Mouse (Mus musculus) stomach, postnatal 0 days (tissue): ENCODE measurements at regions not wholly inside any gene's neighbourhood (a gene's known extent, or its start where the extent isn't known, plus 50 kb on each side); places are given as distances from the start of the nearest gene placed in this dataset.
A peak's percentile ranks its signal among the peaks of the same experiment; 100 is the strongest.

Experiments used
- ATAC-seq: fragments of 200-750 bp; cut with Nextera tagmentation; 2 replicates; pipeline ENCODE4 v1.8.0; 2017; ENCODE audit not compliant: low FRiP score, low TSS enrichment
- DNase-seq: peaks from one replicate; pipeline ENCODE4 v3.0.0-alpha.2; 2016; ENCODE audit warnings: low spot score
- H3K27ac ChIP-seq: fragments of 300-500 bp; sonication (generic); replicated peaks from 2 replicates; pipeline ENCODE4 v1.5.1; 2014; ENCODE audit warnings: mild to moderate bottlenecking, control low read depth
- H3K27me3 ChIP-seq: fragments of 300-500 bp; sonication (generic); 2 replicates; pipeline ENCODE4 v1.6.1; 2014; ENCODE audit warnings: low read length; ENCODE audit not compliant: control insufficient read depth, insufficient read depth
- H3K36me3 ChIP-seq: fragments of 300-500 bp; sonication (generic); 2 replicates; pipeline ENCODE4 v1.6.1; 2014; ENCODE audit warnings: low read length, mixed read lengths; ENCODE audit not compliant: control insufficient read depth, insufficient read depth
- H3K4me1 ChIP-seq: fragments of 300-500 bp; sonication (generic); replicated peaks from 2 replicates; pipeline ENCODE4 v1.6.1; 2014; ENCODE audit warnings: antibody characterized with exemption; ENCODE audit not compliant: control insufficient read depth, insufficient read depth
- H3K4me2 ChIP-seq: fragments of 300-500 bp; sonication (generic); replicated peaks from 2 replicates; pipeline ENCODE4 v1.6.1; 2014; ENCODE audit warnings: low read depth, mild to moderate bottlenecking, control low read depth, moderate library complexity
- H3K4me3 ChIP-seq: fragments of 300-500 bp; sonication (generic); 2 replicates; pipeline ENCODE4 v1.5.1; 2014; ENCODE audit warnings: low read depth, low read length, control low read depth
- H3K9ac ChIP-seq: fragments of 300-500 bp; sonication (generic); 2 replicates; pipeline ENCODE4 v1.6.1; 2014; ENCODE audit warnings: mild to moderate bottlenecking, low read length, control low read depth, mixed read lengths
- H3K9me3 ChIP-seq: fragments of 300-500 bp; sonication (generic); 2 replicates; pipeline ENCODE4 v1.6.1; 2016; ENCODE audit warnings: low read length; ENCODE audit not compliant: control insufficient read depth
- CTCF ChIP-seq: IDR thresholded peaks from 2 replicates; pipeline ENCODE4 v1.5.1; 2016; ENCODE audit warnings: antibody characterized with exemption, low read depth, mild to moderate bottlenecking, moderate library complexity
- EP300 ChIP-seq: optimal IDR thresholded peaks from 2 replicates; pipeline ENCODE3; 2016; ENCODE audit warnings: antibody characterized with exemption
- WGBS: fragments of 180-500 bp; shearing (Covaris S2); extraction: QIAGEN DNeasy Blood & Tissue Kit; methylation state at CpG from one replicate; pipeline ENCODE4 v1.1.7; 2014; 5-methylcytosine and 5-hydroxymethylcytosine counted together

DNA sequence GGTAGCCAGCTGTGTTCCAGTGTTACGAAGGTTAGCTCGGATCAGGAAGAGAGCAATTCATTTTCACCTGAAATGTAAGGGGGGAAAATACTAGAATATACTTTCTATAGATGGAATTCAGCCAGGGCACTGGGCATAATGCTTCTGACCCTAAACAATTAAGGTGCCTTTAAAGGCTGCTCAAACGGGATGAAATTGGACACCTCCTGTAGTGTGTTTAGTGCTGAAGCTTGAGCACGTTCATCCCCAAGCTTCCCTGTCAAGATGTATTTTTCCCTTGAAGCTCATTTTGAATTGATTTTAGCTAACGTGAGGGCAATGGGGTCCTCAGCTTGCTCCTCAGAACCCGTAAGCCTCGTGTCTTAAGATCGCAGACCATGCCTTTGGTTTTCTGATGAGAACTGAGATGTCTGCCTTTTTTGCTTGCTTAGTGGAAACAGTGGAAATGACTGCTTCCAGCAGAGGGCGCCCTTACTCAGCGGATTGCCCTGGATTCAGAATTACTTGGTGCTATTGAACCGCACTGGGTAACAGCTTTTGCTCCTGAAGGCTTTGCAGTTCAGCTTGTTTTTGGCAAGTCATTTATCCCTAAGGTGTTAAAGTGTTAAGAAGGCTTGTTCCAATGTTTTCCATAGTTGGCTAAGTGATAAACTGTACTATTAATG, 74.6 kb upstream of the Fermt1 start:
- TF ChIP-seq CTCF (peak; percentile 94), EP300 (no peak)
- H3K4me2 ChIP-seq: no peak overlapping the region
- H3K27ac ChIP-seq: no peak overlapping the region
- H3K27me3 ChIP-seq: no peaks in the 10 kb centered on the region
- no peaks in the 10 kb centered on the region for H3K4me1 ChIP-seq
- ATAC-seq: no peak
- H3K9ac ChIP-seq: no peak overlapping the region
- 20% methylated on average over 11 of the region's 11 CpGs for WGBS
- no peak overlapping the region for H3K4me3 ChIP-seq
- no peaks in the 10 kb centered on the region for H3K9me3 ChIP-seq
- peak; percentile 78 for DNase-seq
- H3K36me3 ChIP-seq: no peaks in the 10 kb centered on the region

DNA sequence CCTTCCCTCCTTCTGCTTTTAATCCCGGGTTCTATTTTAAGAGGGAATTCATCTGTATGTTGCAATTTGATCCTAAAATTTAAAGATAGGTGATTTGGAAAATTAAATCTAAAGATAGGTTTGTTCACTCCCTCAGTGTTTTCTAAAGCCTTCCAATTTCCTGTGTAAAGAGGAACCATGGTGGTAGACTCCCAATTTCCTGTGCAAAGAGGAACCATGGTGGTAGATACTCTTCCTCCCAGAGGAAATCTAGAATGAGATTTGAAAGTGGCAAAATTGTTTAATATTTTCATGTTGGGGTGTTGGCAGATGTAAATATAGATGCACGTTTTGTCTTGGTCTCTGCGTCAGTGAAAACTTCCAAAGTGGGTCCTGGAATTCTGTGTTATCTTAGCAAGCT, 75.5 kb upstream of the Fermt1 start:
- TF ChIP-seq CTCF: no peak
- no peak for TF ChIP-seq EP300
- no peak for ATAC-seq
- no peak overlapping the region for H3K4me2 ChIP-seq
- H3K9me3 ChIP-seq: no peaks in the 10 kb centered on the region
- 82% methylated on average over 3 of the region's 3 CpGs for WGBS
- no peak overlapping the region for H3K27ac ChIP-seq
- H3K4me1 ChIP-seq: no peaks in the 10 kb centered on the region
- no peak for DNase-seq
- H3K36me3 ChIP-seq: no peaks in the 10 kb centered on the region
- H3K4me3 ChIP-seq: no peak overlapping the region
- no peak overlapping the region for H3K9ac ChIP-seq
- H3K27me3 ChIP-seq: no peaks in the 10 kb centered on the region

DNA sequence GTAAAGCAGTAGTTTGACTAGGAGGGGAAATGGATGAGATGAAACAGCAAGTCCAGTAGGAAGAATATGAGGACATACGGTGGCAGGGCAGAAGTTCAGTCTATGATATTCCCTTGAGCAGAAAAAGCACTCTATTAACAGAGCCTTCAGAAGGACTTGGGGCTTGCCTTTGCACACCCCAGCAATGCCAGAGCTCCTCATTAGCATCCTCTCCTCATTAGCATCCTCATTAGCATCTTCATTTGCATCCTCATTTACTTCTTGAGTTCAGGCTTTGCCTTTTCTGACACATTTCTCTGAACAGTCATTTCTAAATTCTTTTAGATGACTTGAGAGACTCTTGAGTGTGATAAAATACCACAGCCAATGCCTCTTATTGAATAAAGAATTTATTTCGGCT, 81.3 kb upstream of the Fermt1 start:
- ATAC-seq: no peak
- no peaks in the 10 kb centered on the region for H3K36me3 ChIP-seq
- H3K9ac ChIP-seq: no peak overlapping the region
- H3K4me1 ChIP-seq: no peaks in the 10 kb centered on the region
- H3K9me3 ChIP-seq: no peaks in the 10 kb centered on the region
- 79% methylated on average over 2 of the region's 2 CpGs for WGBS
- no peaks in the 10 kb centered on the region for H3K27me3 ChIP-seq
- TF ChIP-seq CTCF (no peak), EP300 (no peak)
- no peak for DNase-seq
- no peak overlapping the region for H3K27ac ChIP-seq
- H3K4me3 ChIP-seq: no peak overlapping the region
- no peak overlapping the region for H3K4me2 ChIP-seq

DNA sequence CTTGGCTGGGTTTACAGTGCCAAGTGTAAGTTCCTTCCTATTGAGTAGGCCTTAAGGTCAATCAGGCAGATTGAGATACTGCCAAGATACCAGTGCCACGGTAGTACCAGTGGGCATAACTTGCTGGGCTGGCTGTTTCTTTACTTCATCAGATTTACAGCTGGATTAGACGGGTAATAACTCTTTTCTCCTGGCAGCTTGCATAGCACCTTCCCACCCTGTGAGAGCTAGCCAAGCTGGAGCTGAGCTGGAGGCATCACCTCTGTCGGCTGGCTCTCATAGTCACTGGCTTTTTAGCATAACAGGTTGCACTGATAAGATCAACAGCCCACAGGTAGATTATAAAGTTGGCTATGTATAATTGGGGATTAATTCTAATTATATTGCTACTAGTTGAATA, 89.7 kb upstream of the Fermt1 start:
- Histone ChIP-seq H3K36me3 (no peaks in the 10 kb centered on the region), H3K4me3 (no peak overlapping the region), H3K4me1 (no peaks in the 10 kb centered on the region), H3K27ac (no peak overlapping the region), H3K4me2 (no peak overlapping the region), H3K9ac (no peak overlapping the region), H3K9me3 (no peaks in the 10 kb centered on the region), H3K27me3 (no peaks in the 10 kb centered on the region)
- DNase-seq (no peak), ATAC-seq (no peak)
- TF ChIP-seq EP300: no peak
- TF ChIP-seq CTCF: no peak
- WGBS: 57% methylated on average over 3 of the region's 3 CpGs

DNA sequence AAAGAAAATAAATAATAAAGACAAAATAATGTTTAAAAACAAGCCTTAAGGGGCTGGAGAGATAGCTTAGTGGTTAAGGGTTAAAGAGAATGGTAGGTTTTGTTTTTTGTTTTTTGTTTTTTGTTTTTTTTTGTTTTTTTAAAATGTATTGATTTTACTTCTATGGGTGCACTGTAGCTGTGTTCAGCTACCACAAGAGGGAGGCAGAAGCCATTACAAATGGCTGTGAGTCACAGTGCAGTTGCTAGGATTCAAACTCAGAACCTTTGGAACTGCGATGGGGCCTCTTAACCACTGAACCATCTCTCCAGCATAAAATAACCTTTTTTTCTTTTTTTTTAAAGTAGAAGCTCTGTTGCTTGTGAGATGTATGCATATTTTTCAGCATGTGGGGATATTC, 95.0 kb upstream of the Fermt1 start:
- 97% methylated on average over 1 of the region's 1 CpGs for WGBS
- Histone ChIP-seq H3K27ac (no peak overlapping the region), H3K36me3 (no peaks in the 10 kb centered on the region), H3K4me3 (no peak overlapping the region), H3K27me3 (no peaks in the 10 kb centered on the region), H3K9ac (no peak overlapping the region), H3K9me3 (no peaks in the 10 kb centered on the region), H3K4me2 (no peak overlapping the region), H3K4me1 (no peaks in the 10 kb centered on the region)
- TF ChIP-seq EP300 (no peak), CTCF (peak; percentile 44)
- DNase-seq (no peak), ATAC-seq (no peak)

DNA sequence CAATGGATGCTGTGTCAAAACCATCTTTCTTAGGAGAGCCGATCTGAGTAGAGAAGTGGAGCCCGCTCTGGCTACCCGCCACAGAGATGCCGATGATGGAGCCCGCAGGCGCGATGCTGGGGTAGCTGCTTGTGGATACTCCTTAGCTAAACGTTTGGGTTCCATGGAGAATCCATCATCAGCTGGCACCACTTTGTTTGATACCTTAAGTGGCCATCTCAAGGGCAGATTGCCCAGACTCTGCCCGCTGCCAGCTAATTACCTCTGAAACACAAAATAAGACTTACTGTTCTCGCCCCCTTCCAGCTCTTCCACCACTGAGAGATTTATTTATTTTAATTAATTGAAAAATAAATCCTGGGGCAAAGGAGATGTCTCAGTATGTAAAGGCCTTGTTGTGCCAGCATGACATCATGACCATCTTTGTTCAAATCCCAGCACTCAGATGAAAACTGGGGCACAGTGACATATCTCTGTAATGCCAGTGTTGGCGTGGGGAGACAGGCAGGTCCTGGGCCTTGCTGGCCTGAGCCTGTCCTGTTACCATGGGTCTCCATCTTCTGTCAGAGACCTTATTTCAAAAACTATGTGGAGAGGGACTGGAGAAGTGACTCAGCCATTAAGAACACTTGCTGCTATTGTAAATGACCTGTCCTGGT, 132.1 kb upstream of the Fermt1 start:
- Histone ChIP-seq H3K36me3 (no peaks in the 10 kb centered on the region), H3K4me1 (no peaks in the 10 kb centered on the region), H3K9me3 (no peaks in the 10 kb centered on the region), H3K27ac (no peak overlapping the region), H3K4me2 (no peak overlapping the region), H3K4me3 (no peak overlapping the region), H3K9ac (no peak overlapping the region), H3K27me3 (no peaks in the 10 kb centered on the region)
- TF ChIP-seq CTCF (no peak), EP300 (no peak)
- no peak for ATAC-seq
- 86% methylated on average over 11 of the region's 11 CpGs for WGBS
- DNase-seq: no peak
